Mouse (Mus musculus): ENCODE measurements around the gene Enpp3. TPM values are rescaled to one million over a fixed set of nuclear protein-coding genes. Genes with fewer than 3 reads are reported as not detected.

The Enpp3 gene
- 2.5 and 4.1 TPM in 2 replicates for polyA plus RNA-seq (2014; fragmentation: Nextera tagmentation; extraction: Ambion mirVana)

- Histone ChIP-seq H3K36me3 (ENCODE audit: control insufficient read depth, insufficient read depth, low read length) (no peaks in the 10 kb centered on the region), H3K27me3 (ENCODE audit: control insufficient read depth, insufficient read depth, low read length) (no peaks in the 10 kb centered on the region), H3K9me3 (ENCODE audit: control insufficient read depth, low read length) (no peaks in the 10 kb centered on the region), H3K4me1 (ENCODE audit: control insufficient read depth, insufficient read depth, low read length) (no peaks in the 10 kb centered on the region), H3K4me3 (replicated peaks; ENCODE audit: low read depth, low read length) (no peak within 1 kb of the TSS), H3K4me2 (ENCODE audit: low read length) (no peak within 1 kb of the TSS), H3K27ac (replicated peaks; ENCODE audit: low read depth, low read length) (no peak within 1 kb of the TSS), H3K9ac (replicated peaks; ENCODE audit: low read length) (no peak within 1 kb of the TSS)
- WGBS, result 95% methylated on average over 1 of the region's 1 CpGs
- DNase-seq, result no peak
- ATAC-seq (ENCODE audit: low FRiP score, low TSS enrichment), result no peak
Observed at GRCm38 (mm10) chr10:24842676-24843075, at the start of gene Enpp3. Enpp3 (minus strand) TSS chr10:24842823.

GRCm38 (mm10) chr10:24888343-24888742, 45.7 kb upstream of the Enpp3 start:
- DNase-seq, result no peak
- H3K9me3 ChIP-seq (ENCODE audit: control insufficient read depth, low read length), result no peaks in the 10 kb centered on the region
- H3K27ac ChIP-seq (replicated peaks; ENCODE audit: low read depth, low read length), result no peak overlapping the region
- H3K4me2 ChIP-seq (ENCODE audit: low read length), result no peak overlapping the region
- 97% methylated on average over 7 of the region's 7 CpGs for WGBS
- H3K4me3 ChIP-seq (replicated peaks; ENCODE audit: low read depth, low read length), result no peak overlapping the region
- ATAC-seq (ENCODE audit: low FRiP score, low TSS enrichment), result no peak
- H3K4me1 ChIP-seq (ENCODE audit: control insufficient read depth, insufficient read depth, low read length), result no peaks in the 10 kb centered on the region
- no peak overlapping the region for H3K9ac ChIP-seq (replicated peaks; ENCODE audit: low read length)
- H3K27me3 ChIP-seq (ENCODE audit: control insufficient read depth, insufficient read depth, low read length), result no peaks in the 10 kb centered on the region
- H3K36me3 ChIP-seq (ENCODE audit: control insufficient read depth, insufficient read depth, low read length), result peaks cover 93% of the 10 kb centered on the region

GRCm38 (mm10) chr10:24886008-24886407, 43.4 kb upstream of the Enpp3 start:
- H3K27me3 ChIP-seq (ENCODE audit: control insufficient read depth, insufficient read depth, low read length), result no peaks in the 10 kb centered on the region
- no peaks in the 10 kb centered on the region for H3K9me3 ChIP-seq (ENCODE audit: control insufficient read depth, low read length)
- no peak overlapping the region for H3K27ac ChIP-seq (replicated peaks; ENCODE audit: low read depth, low read length)
- H3K4me2 ChIP-seq (ENCODE audit: low read length), result no peak overlapping the region
- ATAC-seq (ENCODE audit: low FRiP score, low TSS enrichment) (no peak), DNase-seq (peak; percentile 54)
- H3K4me3 ChIP-seq (replicated peaks; ENCODE audit: low read depth, low read length), result no peak overlapping the region
- peaks cover 95% of the 10 kb centered on the region for H3K36me3 ChIP-seq (ENCODE audit: control insufficient read depth, insufficient read depth, low read length)
- no peaks in the 10 kb centered on the region for H3K4me1 ChIP-seq (ENCODE audit: control insufficient read depth, insufficient read depth, low read length)
- 83% methylated on average over 9 of the region's 9 CpGs for WGBS
- no peak overlapping the region for H3K9ac ChIP-seq (replicated peaks; ENCODE audit: low read length)

DNA sequence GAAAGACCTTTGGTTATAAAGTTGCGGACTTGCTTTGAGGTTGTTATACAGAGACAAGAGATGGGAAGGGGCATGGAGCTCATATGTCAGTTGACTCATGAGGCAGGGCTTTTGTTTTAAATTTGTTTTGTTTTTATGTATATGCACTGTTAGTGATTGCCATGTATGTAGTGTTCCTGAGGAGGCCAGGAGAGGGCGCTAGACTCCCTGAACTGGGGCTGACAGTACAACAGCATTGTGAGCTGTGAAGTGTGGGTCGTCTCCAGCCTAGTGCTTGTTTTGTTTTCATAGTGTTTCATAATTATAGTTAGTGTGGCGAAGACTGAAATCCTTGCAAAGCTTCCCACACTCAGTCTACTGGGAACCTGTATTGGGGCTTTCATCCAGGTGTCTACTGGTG, 31.0 kb upstream of the Enpp3 start:
- ATAC-seq (ENCODE audit: low FRiP score, low TSS enrichment) (no peak), DNase-seq (no peak)
- Histone ChIP-seq H3K9me3 (ENCODE audit: control insufficient read depth, low read length) (no peaks in the 10 kb centered on the region), H3K27ac (replicated peaks; ENCODE audit: low read depth, low read length) (no peak overlapping the region), H3K9ac (replicated peaks; ENCODE audit: low read length) (no peak overlapping the region), H3K27me3 (ENCODE audit: control insufficient read depth, insufficient read depth, low read length) (no peaks in the 10 kb centered on the region), H3K4me2 (ENCODE audit: low read length) (no peak overlapping the region), H3K4me3 (replicated peaks; ENCODE audit: low read depth, low read length) (no peak overlapping the region), H3K4me1 (ENCODE audit: control insufficient read depth, insufficient read depth, low read length) (peaks cover 3% of the 10 kb centered on the region; the same call in 1 of the 2 replicates), H3K36me3 (ENCODE audit: control insufficient read depth, insufficient read depth, low read length) (peaks cover 68% of the 10 kb centered on the region)
- 82% methylated on average over 4 of the region's 4 CpGs for WGBS

DNA sequence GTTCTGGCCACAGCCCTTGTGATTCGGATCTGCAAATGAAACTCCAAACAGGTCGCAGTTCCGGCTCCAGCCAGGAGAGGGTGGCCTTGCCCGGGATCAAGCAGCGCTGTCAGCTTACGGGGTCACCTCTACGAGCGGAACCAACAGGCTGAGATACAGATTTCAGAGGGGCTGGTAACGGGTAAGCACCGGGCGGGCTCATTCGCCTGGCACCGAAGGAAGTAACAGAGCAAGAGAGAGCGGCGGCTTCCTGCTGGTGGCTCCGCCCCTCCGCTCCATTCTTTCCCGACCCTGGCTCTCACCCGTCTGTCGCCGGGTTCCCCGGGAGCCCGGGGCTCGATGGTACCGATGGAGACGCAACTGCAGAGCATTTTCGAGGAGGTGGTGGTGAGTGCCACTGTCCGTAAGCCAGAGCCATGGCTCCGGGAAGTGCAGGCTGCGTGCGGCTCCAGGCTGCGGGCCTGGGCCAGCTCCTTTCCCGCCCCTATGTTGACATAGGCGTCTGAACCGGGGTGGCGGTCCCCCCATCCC, 27.2 kb upstream of the Enpp3 start, which contains the start of gene Med23:
Med23 (plus strand) TSS at position 227 of the 531 bp plus-strand sequence.
- under 1% methylated on average over 36 of the region's 36 CpGs for WGBS
- H3K4me2 ChIP-seq (ENCODE audit: low read length), result peak within 1 kb of the TSS; percentile 65
- H3K36me3 ChIP-seq (ENCODE audit: control insufficient read depth, insufficient read depth, low read length), result peaks cover 32% of the 10 kb centered on the region
- peak within 1 kb of the TSS; percentile 91 for H3K9ac ChIP-seq (replicated peaks; ENCODE audit: low read length)
- DNase-seq (peak; percentile 97), ATAC-seq (ENCODE audit: low FRiP score, low TSS enrichment) (peak; percentile 100)
- 0 out of 2 replicates have a peak within 1 kb of the TSS, but pooled peaks have one; percentile 57 for H3K27ac ChIP-seq (replicated peaks; ENCODE audit: low read depth, low read length)
- H3K4me3 ChIP-seq (replicated peaks; ENCODE audit: low read depth, low read length), result peak within 1 kb of the TSS; percentile 90
- no peaks in the 10 kb centered on the region for H3K9me3 ChIP-seq (ENCODE audit: control insufficient read depth, low read length)
- no peaks in the 10 kb centered on the region for H3K27me3 ChIP-seq (ENCODE audit: control insufficient read depth, insufficient read depth, low read length)
- peaks cover 3% of the 10 kb centered on the region; the same call in 1 of the 2 replicates for H3K4me1 ChIP-seq (ENCODE audit: control insufficient read depth, insufficient read depth, low read length)

GRCm38 (mm10) chr10:24864434-24864833, 21.8 kb upstream of the Enpp3 start:
- Histone ChIP-seq H3K27ac (replicated peaks; ENCODE audit: low read depth, low read length) (no peak overlapping the region), H3K36me3 (ENCODE audit: control insufficient read depth, insufficient read depth, low read length) (no peaks in the 10 kb centered on the region), H3K4me3 (replicated peaks; ENCODE audit: low read depth, low read length) (no peak overlapping the region)

GRCm38 (mm10) chr10:24863146-24863545, 20.5 kb upstream of the Enpp3 start:
- no peak overlapping the region for H3K4me3 ChIP-seq (replicated peaks; ENCODE audit: low read depth, low read length)
- H3K36me3 ChIP-seq (ENCODE audit: control insufficient read depth, insufficient read depth, low read length), result no peaks in the 10 kb centered on the region
- H3K4me2 ChIP-seq (ENCODE audit: low read length), result no peak overlapping the region
- H3K9ac ChIP-seq (replicated peaks; ENCODE audit: low read length), result no peak overlapping the region
- no peak for DNase-seq
- H3K9me3 ChIP-seq (ENCODE audit: control insufficient read depth, low read length), result no peaks in the 10 kb centered on the region
- 87% methylated on average over 2 of the region's 2 CpGs for WGBS
- no peak for ATAC-seq (ENCODE audit: low FRiP score, low TSS enrichment)
- no peaks in the 10 kb centered on the region for H3K4me1 ChIP-seq (ENCODE audit: control insufficient read depth, insufficient read depth, low read length)
- H3K27ac ChIP-seq (replicated peaks; ENCODE audit: low read depth, low read length), result no peak overlapping the region
- no peaks in the 10 kb centered on the region for H3K27me3 ChIP-seq (ENCODE audit: control insufficient read depth, insufficient read depth, low read length)

More at GRCm38 (mm10) chr10:24864434-24864833, 21.8 kb upstream of the Enpp3 start:
- Histone ChIP-seq H3K27me3 (ENCODE audit: control insufficient read depth, insufficient read depth, low read length) (no peaks in the 10 kb centered on the region), H3K4me2 (ENCODE audit: low read length) (no peak overlapping the region), H3K9me3 (ENCODE audit: control insufficient read depth, low read length) (no peaks in the 10 kb centered on the region), H3K9ac (replicated peaks; ENCODE audit: low read length) (no peak overlapping the region), H3K4me1 (ENCODE audit: control insufficient read depth, insufficient read depth, low read length) (no peaks in the 10 kb centered on the region)
- no peak for DNase-seq
- no peak for ATAC-seq (ENCODE audit: low FRiP score, low TSS enrichment)
- 71% methylated on average over 6 of the region's 6 CpGs for WGBS

GRCm38 (mm10) chr10:24841998-24842397, 625 bp downstream of the Enpp3 start:
- no peaks in the 10 kb centered on the region for H3K4me1 ChIP-seq (ENCODE audit: control insufficient read depth, insufficient read depth, low read length)
- DNase-seq, result no peak
- H3K27ac ChIP-seq (replicated peaks; ENCODE audit: low read depth, low read length), result no peak overlapping the region
- no peak overlapping the region for H3K9ac ChIP-seq (replicated peaks; ENCODE audit: low read length)
- no peaks in the 10 kb centered on the region for H3K27me3 ChIP-seq (ENCODE audit: control insufficient read depth, insufficient read depth, low read length)
- H3K4me2 ChIP-seq (ENCODE audit: low read length), result no peak overlapping the region
- no peaks in the 10 kb centered on the region for H3K36me3 ChIP-seq (ENCODE audit: control insufficient read depth, insufficient read depth, low read length)
- 80% methylated on average over 2 of the region's 2 CpGs for WGBS
- no peaks in the 10 kb centered on the region for H3K9me3 ChIP-seq (ENCODE audit: control insufficient read depth, low read length)
- H3K4me3 ChIP-seq (replicated peaks; ENCODE audit: low read depth, low read length), result no peak overlapping the region
- ATAC-seq (ENCODE audit: low FRiP score, low TSS enrichment), result no peak

- Histone ChIP-seq H3K9ac (replicated peaks; ENCODE audit: low read length) (no peak overlapping the region), H3K36me3 (ENCODE audit: control insufficient read depth, insufficient read depth, low read length) (no peaks in the 10 kb centered on the region), H3K27ac (replicated peaks; ENCODE audit: low read depth, low read length) (no peak overlapping the region), H3K4me2 (ENCODE audit: low read length) (no peak overlapping the region), H3K4me1 (ENCODE audit: control insufficient read depth, insufficient read depth, low read length) (peaks cover 9% of the 10 kb centered on the region), H3K9me3 (ENCODE audit: control insufficient read depth, low read length) (no peaks in the 10 kb centered on the region), H3K27me3 (ENCODE audit: control insufficient read depth, insufficient read depth, low read length) (no peaks in the 10 kb centered on the region), H3K4me3 (replicated peaks; ENCODE audit: low read depth, low read length) (no peak overlapping the region)
- ATAC-seq (ENCODE audit: low FRiP score, low TSS enrichment), result no peak
- 93% methylated on average over 4 of the region's 4 CpGs for WGBS
- DNase-seq, result no peak
Observed at GRCm38 (mm10) chr10:24840795-24841194, 1.8 kb downstream of the Enpp3 start.

All from midbrain, embryonic 14.5 days (tissue).